Mouse (Mus musculus): Measurements from ENCODE around the gene Insm1.

The Insm1 gene

GRCm38 (mm10) chr2:146224141-146224540 lies 2.4 kb downstream of the Insm1 start:
- DNase-seq (ENCODE audit: low read depth, low spot score) = no peak

DNA sequence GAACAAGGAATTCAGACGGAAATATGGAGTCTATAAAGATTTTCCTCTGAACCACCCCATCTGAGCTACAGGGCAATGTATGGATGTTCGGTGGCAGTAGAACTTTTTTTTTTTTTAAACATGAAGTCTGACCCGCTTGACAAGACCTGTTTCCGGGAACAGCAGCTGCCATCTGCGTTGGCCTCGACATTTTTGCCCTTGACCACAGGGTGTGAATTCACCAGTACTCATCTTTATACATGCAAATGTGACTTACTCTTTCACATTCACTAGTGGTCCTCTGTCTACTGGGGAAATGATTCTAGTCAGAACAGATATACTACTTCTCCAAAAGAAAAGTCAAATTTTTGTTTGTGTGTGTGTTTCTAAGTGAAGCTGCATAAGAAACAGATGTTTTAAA lies 4.1 kb downstream of the Insm1 start:
- peak; percentile 50 for DNase-seq (ENCODE audit: low read depth, low spot score)

DNA sequence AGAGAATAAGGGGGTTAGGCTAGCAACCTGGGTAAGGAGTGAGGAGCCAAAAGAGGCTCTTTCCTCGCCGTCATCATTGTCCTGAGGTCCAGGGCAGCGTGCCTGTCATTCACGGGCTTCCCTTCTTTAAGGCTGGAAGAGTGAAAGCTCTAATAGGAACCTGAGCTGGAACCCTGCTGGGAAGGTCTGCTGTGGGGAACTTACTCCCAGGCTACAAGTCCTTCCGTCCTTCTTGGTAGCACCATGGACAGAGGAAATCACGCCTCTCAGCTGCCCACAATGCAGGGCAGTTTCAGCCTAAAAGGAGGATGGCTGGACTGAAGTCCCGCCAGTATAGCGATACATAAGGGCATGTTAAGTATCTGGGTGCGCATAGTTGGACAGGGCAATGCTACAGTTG lies 4.8 kb downstream of the Insm1 start:
- DNase-seq (ENCODE audit: low read depth, low spot score) = peak; percentile 76

DNA sequence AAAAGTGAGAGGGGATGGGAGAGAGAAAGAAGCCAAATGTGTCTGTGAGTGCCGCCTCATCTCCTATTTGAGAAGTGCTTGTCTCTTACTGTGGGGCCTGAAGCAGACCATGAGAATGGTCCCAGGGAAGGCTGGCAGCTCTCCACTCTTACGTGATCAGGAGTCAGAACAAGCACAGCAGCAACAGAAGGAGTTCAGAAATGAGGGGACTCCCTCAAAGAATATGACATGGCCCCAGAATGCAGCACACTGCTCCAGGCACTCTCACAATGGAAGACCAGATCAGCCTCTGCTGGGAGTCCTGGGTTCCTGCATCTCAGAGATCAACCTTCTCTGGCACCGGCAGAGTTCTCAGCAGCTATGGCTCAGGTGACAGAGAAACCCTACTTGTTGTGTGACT lies 5.9 kb downstream of the Insm1 start:
- peak; percentile 5 for DNase-seq (ENCODE audit: low read depth, low spot score)

DNA sequence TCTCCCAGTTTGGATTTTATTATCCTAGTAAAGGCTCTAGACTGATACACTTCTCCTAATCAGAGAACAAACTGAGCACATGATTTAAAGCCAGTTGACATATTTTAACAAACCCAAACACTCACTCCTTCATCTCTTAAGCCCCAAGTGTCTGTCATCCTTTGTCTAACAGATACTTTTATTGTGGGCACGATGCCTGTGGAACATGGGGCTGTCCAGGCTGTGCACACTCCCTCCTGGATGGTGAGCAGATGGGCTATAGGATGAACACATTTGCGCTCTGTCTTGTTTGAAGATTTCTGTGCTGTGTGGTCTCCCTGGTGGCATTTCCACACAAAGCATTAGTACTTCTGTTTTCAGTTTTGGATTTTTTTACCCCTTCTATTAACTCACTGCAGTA lies 6.7 kb downstream of the Insm1 start:
- DNase-seq (ENCODE audit: low read depth, low spot score) = no peak

DNA sequence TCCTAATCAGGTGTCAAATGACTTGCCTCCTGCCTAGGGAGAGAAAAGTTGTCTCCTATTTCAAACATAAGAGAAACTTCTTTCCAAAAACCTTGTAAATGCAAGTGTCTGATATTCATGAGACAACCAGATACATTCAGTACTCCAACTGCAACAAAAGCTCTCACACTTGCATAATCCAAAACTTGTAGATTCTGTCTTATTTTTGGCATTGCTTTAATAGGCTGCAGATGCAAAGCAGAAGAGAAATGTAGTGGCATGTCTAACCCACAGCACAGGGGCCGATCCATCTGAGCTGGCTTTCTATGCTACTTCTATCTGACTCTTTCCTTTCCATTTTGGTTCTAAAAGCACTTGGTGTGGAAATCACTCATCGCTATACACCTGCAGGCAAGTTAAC lies 9.8 kb downstream of the Insm1 start:
- DNase-seq (ENCODE audit: low read depth, low spot score) = no peak

DNA sequence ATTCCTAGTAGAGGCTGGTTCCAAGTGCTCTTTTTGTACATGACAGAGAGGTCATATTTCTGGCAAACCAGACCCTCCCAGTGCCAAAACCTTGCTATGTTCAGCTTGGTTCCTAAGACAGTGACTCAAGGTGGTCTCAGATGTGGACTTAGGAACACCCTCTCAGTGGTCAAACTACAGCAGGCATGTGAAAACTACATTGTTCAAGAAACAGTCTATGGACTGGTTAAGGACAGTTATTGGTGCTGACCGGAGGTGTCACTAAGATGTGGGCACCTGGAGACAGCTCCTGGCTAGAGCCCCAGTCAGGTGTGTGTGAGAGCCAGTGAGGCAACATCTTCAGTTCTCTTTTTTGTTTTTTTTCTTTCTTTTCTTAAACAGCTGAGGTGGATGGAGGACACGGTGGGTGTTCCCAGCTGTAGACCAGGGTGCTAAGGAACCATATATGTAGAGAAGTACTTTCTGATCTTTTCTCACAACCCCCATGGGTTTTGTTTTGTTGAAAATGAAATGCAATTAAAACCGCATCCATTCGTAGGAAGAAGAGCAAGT lies 17.6 kb downstream of the Insm1 start:
- no peak for DNase-seq (ENCODE audit: low read depth, low spot score)

DNA sequence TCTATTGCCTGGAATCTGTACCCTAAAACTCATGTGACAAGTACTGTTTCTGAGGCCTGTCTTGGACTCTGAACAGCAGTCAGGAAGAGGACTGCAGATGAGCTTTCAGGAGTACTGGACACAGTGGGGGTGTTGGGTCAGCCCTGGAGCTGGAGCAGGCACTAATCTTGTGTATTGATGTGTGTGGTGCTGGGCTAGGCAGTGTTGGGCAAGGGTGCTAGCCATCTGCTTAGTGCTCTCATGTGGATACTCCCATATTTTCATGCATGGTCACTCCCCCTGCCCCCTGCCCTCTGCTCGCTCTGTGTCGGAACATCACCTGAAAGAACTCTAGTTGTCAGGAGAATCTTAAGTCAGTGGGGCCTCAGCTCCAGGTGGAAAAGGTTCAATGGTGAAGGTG lies 22.3 kb downstream of the Insm1 start:
- DNase-seq (ENCODE audit: low read depth, low spot score) = no peak

- no peak for DNase-seq (ENCODE audit: low read depth, low spot score)
Measured at GRCm38 (mm10) chr2:146245401-146245800, 23.7 kb downstream of the Insm1 start.

DNA sequence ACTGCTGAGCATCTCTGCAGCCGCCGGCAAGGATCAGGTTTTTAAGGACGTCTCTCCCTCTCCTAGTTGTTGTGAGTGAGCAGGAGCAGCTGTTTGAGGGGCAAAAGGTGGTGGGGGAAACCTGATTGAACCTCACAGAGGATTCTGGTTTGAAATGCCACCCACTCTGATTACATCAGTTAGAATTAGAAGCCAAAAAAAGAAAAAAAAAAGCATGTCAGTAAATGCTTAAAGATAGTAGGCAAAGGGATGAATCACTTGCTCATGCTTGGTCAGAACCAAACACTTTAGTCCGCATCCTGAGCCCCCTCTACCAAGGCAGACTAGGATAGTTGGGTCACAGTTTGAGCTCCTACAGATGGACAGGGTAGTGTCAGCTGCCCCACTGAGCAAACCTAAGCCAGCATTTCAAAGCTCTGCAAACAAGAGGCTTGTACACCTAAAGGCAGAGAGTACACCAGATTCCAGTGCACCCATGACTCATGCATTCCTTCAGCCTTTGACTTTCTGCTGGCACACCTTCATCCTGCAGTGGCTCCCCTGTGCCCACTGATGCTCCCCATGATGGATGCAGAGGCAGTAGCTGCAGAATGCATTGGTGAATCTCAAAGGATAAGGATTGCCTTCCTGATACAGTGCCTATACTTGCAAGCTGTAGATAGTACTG lies 24.8 kb downstream of the Insm1 start:
- no peak for DNase-seq (ENCODE audit: low read depth, low spot score)

GRCm38 (mm10) chr2:146247576-146247975 lies 25.9 kb downstream of the Insm1 start:
- peak; percentile 30 for DNase-seq (ENCODE audit: low read depth, low spot score)

GRCm38 (mm10) chr2:146249033-146249432 lies 27.3 kb downstream of the Insm1 start:
- DNase-seq (ENCODE audit: low read depth, low spot score) = no peak

DNA sequence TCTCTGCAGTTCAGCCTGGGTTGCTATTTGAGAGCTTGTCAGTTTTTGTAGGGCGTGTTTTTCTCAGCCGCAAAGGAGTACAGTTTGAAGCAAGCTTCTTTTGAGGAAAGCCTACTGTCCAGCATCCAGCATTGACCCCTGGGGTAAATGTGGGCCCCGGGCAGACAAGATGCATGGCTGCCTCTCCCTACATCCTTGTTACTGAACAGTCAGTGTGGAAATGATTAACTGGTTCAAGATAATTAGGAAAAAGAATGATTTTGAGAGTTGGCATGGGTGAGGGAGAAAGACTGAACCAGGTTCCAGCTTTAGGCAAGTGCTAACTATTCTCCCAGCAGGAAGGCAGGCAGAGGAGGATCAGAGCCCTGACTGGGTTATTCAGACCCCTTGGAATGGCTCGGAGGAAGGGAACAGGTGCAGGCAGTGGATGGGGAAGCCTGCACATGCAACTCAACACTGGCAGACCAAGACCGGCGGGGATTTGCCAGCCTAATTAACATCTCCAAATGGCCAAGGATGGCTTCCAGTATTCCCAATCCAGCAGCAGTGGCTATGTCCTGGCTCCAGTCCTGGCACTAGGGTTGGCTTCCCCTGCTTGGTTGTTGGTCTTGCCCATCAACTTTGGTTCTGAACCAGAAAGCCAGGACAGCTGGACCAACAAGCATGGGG lies 28.6 kb downstream of the Insm1 start:
- no peak for DNase-seq (ENCODE audit: low read depth, low spot score)

- no peak for DNase-seq (ENCODE audit: low read depth, low spot score)
Measured at GRCm38 (mm10) chr2:146254387-146254786, 32.7 kb downstream of the Insm1 start.

GRCm38 (mm10) chr2:146255636-146256035 lies 33.9 kb downstream of the Insm1 start:
- no peak for DNase-seq (ENCODE audit: low read depth, low spot score)

DNA sequence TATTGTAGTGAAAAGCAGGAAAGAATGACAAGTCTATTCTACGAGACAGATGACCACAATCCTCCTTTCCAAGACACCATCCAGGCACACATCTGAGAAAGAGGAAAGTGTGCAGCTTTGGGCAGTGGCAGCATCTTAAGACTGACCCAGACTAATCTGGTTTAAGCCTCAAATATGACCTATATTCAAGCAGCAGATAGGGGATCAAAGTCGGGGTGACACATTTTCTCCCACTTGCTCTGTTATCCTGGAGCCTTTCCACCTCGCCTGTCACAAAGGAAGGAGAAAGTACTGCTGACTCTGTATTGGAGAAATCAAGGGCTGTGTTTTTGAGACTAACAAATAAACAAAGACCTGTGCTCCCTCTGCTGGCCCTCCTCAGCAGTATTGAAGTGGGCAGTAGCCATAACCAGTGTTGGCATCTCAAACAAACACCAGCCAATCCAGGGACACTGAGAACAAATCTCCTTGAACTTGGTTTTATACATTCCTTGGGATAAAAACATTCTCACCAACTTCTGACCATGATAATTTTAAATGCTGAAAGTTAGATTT lies 34.7 kb downstream of the Insm1 start:
- DNase-seq (ENCODE audit: low read depth, low spot score) = peak; percentile 6

GRCm38 (mm10) chr2:146257037-146257436 lies 35.3 kb downstream of the Insm1 start:
- DNase-seq (ENCODE audit: low read depth, low spot score) = no peak

GRCm38 (mm10) chr2:146257609-146258008 lies 35.9 kb downstream of the Insm1 start:
- no peak for DNase-seq (ENCODE audit: low read depth, low spot score)

- no peak for DNase-seq (ENCODE audit: low read depth, low spot score)
Measured at GRCm38 (mm10) chr2:146258736-146259469, 37.2 kb downstream of the Insm1 start.

- no peak for DNase-seq (ENCODE audit: low read depth, low spot score)
Measured at GRCm38 (mm10) chr2:146259787-146260560, 38.3 kb downstream of the Insm1 start.

- no peak for DNase-seq (ENCODE audit: low read depth, low spot score)
Measured at GRCm38 (mm10) chr2:146261146-146261545, 39.4 kb downstream of the Insm1 start.
